Mouse (Mus musculus) brown adipose tissue, adult 24 weeks (tissue): ENCODE data around the gene Glrx5. TPM values are rescaled to one million over a fixed set of nuclear protein-coding genes. Genes with fewer than 3 reads are reported as not detected.

ENCODE experiments used
- H3K27ac ChIP-seq: fragments of 200-500 bp; replicated peaks from 2 replicates; pipeline ENCODE4 v1.5.1; 2012; ENCODE audit warnings: low read depth, mild to moderate bottlenecking, low read length
- H3K4me1 ChIP-seq: fragments of 200-500 bp; 2 replicates; pipeline ENCODE4 v1.6.1; 2012; ENCODE audit warnings: low read length, mixed read lengths; ENCODE audit not compliant: control insufficient read depth, insufficient read depth, insufficient read length
- H3K4me3 ChIP-seq: fragments of 200-500 bp; 2 replicates; pipeline ENCODE4 v1.5.1; 2012; ENCODE audit warnings: low read depth, mild to moderate bottlenecking, low read length, moderate library complexity; ENCODE audit not compliant: insufficient read depth
- polyA plus RNA-seq: library from polyadenylated mRNA; stranded (reverse); fragments of >200 nt; gene quantifications from 2 replicates; pipeline ENCODE4 v1.2.4, GENCODE M21; 2012; ENCODE audit not compliant: missing spikeins, insufficient read depth, insufficient read length

Gene Glrx5
- polyA plus RNA-seq, 1 experiment = 149 TPM

DNA sequence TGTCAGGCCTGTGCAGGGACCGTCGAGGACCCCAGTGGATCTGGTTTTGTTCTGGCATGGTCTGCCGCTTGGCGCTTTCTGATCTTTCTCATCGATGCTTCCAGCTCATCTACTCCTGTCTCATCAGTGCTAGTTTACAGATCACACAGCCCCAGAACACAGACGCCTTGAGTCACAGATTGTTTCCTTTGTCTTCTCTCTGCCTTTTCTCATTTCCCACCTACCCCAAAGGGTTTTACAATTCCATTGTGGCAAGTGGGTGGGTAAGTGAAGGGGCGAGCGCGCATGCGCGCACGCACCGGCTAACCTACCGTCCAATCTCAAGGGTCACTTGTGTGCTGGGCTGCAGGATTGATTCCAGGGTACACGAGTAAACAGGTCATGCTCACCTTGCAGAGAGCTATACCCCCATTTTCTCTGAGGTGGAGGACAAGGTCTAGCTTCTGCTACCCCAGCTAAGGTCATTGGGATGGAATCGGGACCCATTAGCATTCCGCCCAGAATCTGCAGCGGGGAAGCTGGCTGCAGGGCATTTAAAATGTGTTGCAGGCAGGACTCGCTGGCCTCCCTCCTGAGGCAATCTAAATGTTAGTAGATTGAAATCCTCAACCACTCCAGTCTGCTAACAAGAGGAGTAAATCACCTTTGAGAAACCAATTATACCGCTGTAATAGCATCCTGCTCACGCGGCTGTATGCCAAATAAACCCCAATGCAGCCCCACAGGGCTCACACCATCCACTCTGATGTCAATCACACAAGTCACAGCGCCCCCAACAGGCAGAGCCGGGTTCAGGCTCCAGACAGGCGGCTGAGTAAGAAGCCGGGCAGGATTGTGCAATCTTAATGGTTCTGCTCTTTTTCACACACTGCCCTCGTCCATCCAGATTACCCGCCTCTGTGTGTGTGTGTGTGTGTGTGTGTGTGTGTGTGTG, 31.0 kb downstream of the Glrx5 start:
- Histone ChIP-seq H3K4me1 (no peaks in the 10 kb centered on the region), H3K27ac (no peak overlapping the region), H3K4me3 (no peak overlapping the region)

DNA sequence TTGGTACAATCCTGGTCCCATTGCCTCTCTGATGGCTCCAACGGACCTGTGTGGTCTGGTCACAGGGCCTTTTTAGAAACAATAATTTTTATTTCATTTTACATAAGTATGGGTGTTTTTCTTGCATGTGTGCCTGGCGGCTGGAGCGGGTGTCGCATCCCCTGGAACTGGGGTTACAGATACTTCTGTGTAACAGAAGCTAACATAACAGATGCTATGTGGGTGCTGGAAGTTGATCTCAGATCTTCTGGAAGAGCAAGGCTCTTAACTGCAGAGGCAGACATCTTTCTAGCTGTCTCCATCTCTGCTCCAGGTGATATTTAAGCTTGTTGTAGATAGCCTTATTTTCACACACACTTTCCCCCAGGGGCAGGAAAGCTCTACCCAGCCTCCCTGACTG, 31.7 kb downstream of the Glrx5 start:
- H3K4me1 ChIP-seq = no peaks in the 10 kb centered on the region
- H3K27ac ChIP-seq = no peak overlapping the region
- H3K4me3 ChIP-seq = no peak overlapping the region

DNA sequence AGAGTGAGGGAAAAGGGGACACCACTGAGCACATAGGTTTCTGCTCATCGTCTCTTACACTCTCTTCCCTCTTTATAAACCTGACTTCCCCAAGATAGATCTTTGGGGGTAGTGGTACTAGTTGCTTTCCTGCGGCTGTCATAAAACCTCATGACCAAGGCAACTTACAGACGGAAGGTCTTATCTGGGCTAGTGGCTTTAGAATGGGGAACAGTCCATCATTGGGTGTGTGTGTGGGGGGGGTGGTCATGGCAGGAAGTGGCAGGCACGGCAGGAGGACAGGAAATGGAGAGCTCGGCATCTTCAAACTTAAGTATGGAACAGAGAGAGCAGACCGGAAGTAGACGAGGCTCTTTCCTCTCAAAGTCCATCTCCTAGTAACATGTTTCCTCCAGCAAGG, 32.6 kb downstream of the Glrx5 start:
- H3K27ac ChIP-seq = no peak overlapping the region
- H3K4me1 ChIP-seq = no peaks in the 10 kb centered on the region
- no peak overlapping the region for H3K4me3 ChIP-seq

DNA sequence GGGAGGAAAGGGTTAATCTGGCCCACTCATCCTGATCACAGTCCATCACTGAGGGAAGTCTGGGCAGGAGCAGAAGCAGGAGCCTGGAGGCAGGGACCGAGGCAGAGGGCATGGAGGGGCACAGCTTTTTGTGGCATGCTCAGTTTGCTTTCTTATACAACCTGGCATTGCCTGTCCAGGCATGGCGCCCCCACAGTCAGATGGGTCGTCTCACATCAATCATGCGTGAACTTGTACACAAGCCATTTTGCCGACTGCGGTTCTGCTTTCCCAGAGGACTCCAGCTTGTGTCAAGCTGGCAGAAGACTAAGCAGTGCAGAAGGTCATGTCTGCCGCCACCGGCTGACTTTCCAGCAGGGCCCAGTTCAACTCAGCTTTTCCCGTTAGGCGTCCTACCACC, 34.0 kb downstream of the Glrx5 start:
- Histone ChIP-seq H3K4me3 (no peak overlapping the region), H3K27ac (no peak overlapping the region), H3K4me1 (no peaks in the 10 kb centered on the region)

DNA sequence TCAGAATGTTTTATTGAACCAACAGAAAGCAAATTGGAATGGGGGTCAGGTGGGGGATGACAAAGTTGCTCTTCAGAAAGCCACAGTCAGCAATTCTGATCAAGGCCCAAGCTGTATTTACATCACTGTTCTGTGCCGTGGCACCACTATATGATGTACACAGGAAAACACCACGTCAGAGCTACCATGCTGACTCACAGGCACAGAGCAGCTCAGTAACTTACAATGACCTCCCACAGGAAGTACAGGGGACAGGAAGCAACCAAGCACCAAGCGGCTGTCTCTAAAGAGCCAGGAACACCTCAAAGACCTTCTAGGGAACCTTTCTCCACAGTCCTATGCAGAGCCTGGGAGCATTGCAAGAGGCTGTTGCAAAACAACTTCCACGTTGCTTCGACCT, 36.4 kb downstream of the Glrx5 start:
- H3K27ac ChIP-seq = no peak overlapping the region

DNA sequence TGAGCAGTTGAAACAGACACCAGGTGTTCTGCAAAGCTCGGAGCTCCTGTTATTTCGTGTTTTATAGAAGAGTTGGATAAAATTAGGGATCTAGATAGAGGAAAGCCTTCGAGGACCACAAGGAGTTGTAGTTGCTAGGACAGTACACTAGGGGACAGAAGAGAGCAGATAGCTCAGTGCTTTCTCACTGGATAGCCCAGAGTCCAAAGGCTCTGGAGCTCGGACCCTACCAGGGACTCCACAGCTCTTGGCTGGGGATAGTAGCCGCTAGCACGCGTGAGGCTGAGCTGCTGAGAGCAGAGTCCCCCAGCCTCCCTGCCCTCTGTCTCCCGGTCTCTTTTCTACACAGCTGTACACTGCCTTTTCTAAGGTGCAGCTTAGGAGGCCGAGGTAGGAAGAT, 41.2 kb downstream of the Glrx5 start:
- Histone ChIP-seq H3K4me1 (no peaks in the 10 kb centered on the region), H3K4me3 (no peak overlapping the region), H3K27ac (no peak overlapping the region)

More for the DNA sequence above, 36.4 kb downstream of the Glrx5 start:
- H3K4me1 ChIP-seq = no peaks in the 10 kb centered on the region
- no peak overlapping the region for H3K4me3 ChIP-seq

DNA sequence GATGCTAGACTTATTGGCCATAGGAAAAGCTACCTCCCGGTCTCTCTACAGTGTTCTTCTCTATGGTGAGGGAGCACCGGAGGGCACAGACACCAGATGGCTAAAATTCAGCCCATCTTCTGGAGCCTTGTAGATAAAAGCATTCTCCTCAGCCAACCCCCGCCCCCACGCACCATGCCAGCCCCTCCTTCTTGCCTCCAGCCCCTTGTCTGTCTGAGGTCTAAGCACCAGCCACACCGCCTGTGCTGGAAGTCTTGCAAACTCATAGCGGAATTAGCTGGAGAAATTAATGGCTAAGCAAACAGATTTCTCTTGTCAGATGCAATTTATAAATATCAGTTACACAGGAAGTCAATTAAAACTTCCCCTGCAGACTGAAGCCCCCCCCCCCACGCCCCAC, 43.0 kb downstream of the Glrx5 start:
- Histone ChIP-seq H3K4me1 (no peaks in the 10 kb centered on the region), H3K27ac (no peak overlapping the region)

DNA sequence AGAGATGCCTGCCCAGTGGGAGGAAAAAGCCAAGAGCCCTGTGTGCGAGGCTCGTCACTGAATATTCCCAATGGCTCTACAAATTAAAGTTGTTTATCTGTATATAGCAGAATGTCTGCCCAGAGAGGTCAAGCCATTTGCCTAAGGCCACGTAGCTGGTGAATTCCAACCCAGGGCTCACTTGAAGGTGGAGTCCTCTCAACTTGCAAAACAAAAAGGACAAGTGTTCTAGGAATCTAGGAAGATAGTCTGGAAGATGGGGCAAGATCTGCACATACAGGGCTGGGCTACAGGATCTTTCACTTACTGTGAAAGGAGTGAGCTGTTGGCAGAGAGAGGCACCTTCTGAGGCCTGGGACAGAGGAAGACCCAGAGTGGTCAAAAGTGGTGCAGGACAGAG, 44.0 kb downstream of the Glrx5 start:
- Histone ChIP-seq H3K4me1 (no peaks in the 10 kb centered on the region), H3K27ac (no peak overlapping the region), H3K4me3 (no peak overlapping the region)

More for the DNA sequence above, 43.0 kb downstream of the Glrx5 start:
- H3K4me3 ChIP-seq = no peak overlapping the region

DNA sequence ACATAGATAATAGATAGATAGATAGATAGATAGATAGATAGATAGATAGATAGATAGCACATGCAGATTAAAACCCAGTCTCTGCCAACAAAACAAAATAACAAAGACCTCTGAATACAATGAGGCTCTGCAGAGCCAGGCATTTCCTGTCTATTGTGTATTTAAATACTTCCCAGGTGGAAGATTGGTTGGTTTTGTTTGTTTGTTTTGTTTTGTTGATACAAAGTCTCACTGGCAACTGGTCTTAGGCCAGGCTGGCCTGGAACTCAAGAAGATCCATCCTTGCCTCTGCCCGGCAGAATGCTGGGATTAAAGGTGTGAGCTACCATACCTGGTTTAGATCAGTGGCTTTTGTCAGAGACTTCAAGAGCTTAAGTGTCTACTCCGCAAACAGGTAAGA, 44.7 kb downstream of the Glrx5 start:
- no peak overlapping the region for H3K4me3 ChIP-seq
- no peak overlapping the region for H3K27ac ChIP-seq
- H3K4me1 ChIP-seq = no peaks in the 10 kb centered on the region

DNA sequence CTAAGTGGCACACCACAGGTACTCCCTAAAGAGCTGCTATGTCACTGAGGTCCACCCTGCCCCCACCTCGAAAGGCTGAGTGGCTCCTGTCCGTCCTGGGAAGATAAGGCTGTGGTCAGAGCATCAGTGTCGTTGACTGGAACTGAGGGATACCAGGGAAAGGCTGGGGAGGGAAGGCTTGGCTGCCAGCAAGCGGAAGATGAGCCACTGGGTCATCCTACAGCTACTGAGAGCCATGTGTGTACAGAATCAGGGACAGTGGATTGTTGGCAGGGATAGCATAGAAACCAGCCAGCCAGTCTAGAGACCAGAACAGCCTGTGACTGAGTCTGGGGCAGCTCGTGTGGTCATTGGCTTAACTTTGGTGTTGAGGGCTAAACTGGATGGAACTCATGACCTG, 51.7 kb downstream of the Glrx5 start:
- no peaks in the 10 kb centered on the region for H3K4me1 ChIP-seq
- H3K27ac ChIP-seq = no peak overlapping the region
- H3K4me3 ChIP-seq = no peak overlapping the region

DNA sequence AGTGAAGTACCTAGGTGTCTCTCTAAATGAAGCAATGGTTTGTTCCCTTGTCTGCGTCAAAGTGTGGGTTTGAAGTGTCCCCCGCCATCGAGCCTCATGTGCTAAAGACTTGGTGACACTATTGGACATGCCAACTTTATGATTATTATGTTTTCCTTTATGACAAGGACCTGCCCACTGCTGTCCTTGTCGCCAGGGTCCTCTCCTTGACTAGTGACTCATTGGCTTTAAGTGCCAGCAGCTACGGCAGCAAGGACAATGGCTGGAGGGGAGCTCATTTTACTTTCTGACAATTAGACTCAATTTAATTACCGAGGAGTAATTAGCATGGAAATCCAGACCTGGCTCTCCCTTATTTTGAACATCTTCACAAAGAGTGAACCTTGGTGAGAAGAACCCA, 52.3 kb downstream of the Glrx5 start:
- no peak overlapping the region for H3K27ac ChIP-seq
- no peaks in the 10 kb centered on the region for H3K4me1 ChIP-seq
- no peak overlapping the region for H3K4me3 ChIP-seq

DNA sequence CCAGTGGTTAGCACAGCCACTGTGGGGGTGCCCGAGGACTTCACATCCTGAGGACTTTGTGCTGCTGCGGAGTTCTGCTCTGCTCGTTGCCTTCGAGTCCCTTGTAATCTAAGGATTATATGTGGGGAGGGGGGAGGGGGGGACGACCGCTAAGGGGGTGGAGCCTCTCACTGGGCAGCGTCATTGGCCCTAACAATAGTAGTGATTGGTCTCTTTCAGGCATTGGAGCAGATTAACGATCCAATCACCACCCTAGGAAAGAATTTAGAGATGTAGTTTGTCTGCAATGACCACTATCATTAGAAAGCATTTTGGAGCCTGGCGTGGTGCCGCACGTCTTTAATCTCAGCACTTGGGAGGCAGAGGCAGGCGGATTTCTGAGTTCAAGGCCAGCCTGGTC, 52.8 kb downstream of the Glrx5 start:
- Histone ChIP-seq H3K4me1 (no peaks in the 10 kb centered on the region), H3K4me3 (no peak overlapping the region), H3K27ac (no peak overlapping the region)

DNA sequence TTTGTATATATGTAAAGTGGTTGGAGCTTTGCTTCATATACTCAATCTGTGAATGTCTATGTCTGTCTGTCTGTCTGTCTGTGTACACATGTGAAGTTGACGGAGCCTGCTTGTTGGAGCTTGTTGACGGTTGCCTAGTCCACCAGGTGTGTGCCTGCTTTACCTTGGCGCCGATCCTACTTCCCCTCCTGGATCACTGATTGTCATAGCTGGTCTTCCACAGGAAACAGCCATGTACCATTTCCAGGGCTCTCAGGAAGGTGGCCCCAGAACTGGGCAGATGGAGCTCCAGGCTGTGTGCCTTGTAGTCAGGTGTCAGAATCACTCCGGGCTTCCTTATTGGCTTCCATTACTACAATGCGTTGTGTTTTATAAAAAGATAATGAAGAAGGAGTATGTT, 54.3 kb downstream of the Glrx5 start:
- Histone ChIP-seq H3K27ac (no peak overlapping the region), H3K4me1 (no peaks in the 10 kb centered on the region), H3K4me3 (no peak overlapping the region)

DNA sequence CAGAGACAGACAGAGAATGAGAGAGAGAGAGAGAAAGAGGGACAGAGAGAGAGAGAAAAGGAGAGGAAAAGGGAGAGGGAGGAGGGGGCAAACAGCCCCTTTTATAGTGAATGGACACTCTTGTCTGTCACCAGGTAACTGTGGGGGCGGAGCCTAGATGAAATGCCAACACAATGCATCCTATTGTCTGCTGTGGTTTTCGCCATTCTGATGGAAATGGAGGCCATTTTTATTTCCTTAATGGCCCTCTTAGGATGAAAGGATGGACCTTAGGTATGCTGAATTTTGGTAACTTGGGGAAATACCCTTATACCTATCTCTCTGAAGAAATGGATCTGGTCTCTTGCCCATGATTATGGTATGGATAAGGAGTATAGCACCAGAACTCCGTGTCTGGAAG, 54.9 kb downstream of the Glrx5 start:
- H3K4me3 ChIP-seq = no peak overlapping the region
- no peaks in the 10 kb centered on the region for H3K4me1 ChIP-seq

DNA sequence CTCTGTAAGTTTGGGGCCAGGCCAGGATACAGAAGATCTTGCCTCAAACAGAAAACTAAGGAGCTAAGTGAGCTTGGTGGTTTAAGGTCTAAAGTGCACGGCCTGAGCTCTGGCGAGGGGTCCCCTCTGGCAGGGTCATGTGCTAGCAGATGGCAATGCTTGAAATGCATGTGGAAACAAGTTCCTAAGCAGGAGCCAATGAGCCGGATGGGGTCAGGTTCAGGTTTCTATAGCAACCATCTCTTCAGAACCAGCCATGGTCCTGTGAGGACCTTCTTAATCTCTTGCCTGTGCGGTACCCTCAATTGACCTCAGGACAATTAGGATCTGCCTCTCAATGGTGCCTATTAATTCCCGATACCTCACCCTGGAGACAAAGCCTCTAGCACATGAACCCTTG, 56.7 kb downstream of the Glrx5 start:
- no peak overlapping the region for H3K27ac ChIP-seq
- no peak overlapping the region for H3K4me3 ChIP-seq
- peaks cover 3% of the 10 kb centered on the region; the same call in 1 of the 2 replicates for H3K4me1 ChIP-seq

More for the DNA sequence above, 54.9 kb downstream of the Glrx5 start:
- no peak overlapping the region for H3K27ac ChIP-seq

DNA sequence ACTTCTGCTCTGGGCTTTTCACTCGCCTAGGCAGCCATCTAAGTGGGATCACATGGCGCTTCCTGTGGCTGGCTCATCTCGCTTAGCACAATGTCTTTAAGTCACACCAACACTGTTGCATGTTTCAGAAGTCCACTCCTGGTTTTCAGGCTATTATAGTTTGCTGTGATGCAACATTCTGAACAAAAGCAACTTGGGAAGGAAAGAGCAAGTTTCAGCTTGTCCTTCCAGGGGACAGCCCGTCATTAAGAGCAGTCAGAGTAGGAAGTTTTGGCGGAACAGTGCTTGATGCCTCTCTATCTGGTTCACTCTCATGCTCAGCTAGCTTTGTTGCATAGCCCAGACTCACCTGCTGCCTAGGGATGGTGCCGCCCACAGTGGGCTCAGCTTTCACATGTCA, 59.1 kb downstream of the Glrx5 start:
- Histone ChIP-seq H3K4me3 (no peak overlapping the region), H3K27ac (no peak overlapping the region), H3K4me1 (peaks cover 3% of the 10 kb centered on the region; the same call in 1 of the 2 replicates)
